Mouse (Mus musculus) spleen, adult 2 months (tissue): ENCODE results near the gene Cldn14.

ENCODE experiments used
- CTCF ChIP-seq: fragments of 200-500 bp; IDR thresholded peaks from 2 replicates; pipeline ENCODE4 v1.5.1; 2011; ENCODE audit warnings: mild to moderate bottlenecking, inconsistent platforms; ENCODE audit not compliant: insufficient read depth, insufficient read length, insufficient replicate concordance; ENCODE audit errors: extremely low read depth
- POLR2A ChIP-seq: fragments of 200-500 bp; IDR thresholded peaks from 2 replicates; pipeline ENCODE4 v1.6.1; 2011; ENCODE audit warnings: low read depth, low read length, inconsistent platforms

GRCm38 (mm10) chr16:94038272-94038985 lies 29.8 kb upstream of the Cldn14 start:
- no peak for TF ChIP-seq POLR2A
- peak; percentile 68; the same call in 1 of the 2 replicates for TF ChIP-seq CTCF
